Mouse (Mus musculus) R1 (cell line): ENCODE measurements around the gene Morc1.

Experiments used
- DNase-seq: peaks from one replicate; pipeline ENCODE4 v3.0.0-alpha.2; 2018; ENCODE audit warnings: low read depth, low spot score

Morc1 gene

GRCm38 (mm10) chr16:48474896-48475802, 44.1 kb downstream of the Morc1 start:
- peak; percentile 98 for DNase-seq

DNA sequence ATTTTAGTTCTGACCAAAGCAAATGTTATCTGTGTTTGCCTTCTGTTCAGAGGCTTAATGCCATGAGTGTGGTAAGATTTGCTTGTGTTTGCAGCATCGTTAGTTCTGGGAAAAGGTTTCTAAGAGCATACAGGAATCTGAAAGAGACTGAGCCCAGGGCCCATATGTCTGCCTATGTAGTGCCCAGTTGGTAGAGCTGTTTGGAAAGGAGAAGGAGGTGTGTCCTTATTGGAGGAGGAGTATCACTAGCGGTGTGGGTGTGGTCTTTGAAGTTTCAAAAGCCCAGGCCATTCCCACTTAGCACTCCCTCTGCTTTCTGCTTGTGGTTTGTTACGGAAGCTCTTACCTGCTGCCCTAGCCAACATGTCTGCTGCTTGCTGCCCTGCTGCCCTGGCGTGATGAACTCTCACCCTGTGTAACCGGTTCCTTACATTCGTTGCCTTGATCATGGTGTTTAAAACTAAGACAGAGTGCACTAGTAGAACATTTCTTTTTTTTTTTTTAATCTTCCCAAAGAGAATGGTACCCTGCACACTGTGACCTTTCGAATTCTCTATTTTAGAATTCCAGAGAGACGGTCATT, 48.3 kb downstream of the Morc1 start:
- peak; percentile 85 for DNase-seq

- no peak for DNase-seq
These were observed 85.9 kb downstream of the Morc1 start for GRCm38 (mm10) chr16:48516776-48517499.

DNA sequence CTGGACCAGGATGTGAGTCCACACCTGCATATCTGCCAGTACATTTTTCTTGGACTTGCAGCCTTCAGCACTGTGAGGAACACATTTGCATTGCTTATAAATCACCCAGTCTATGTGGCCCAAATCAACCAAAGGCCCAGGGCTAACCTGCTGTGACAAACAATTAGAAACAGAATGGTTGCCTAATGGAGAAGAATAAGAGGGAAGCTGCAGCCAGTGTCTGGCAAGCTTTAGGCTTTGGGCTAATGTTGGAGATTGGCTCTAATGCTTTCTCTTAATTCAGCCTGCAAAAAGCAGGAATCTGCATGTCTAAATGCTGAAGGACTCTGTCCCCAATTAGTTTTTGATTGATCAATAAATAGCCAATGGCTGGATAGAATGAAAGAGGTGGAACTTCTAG, 88.5 kb downstream of the Morc1 start:
- DNase-seq: peak; percentile 73

GRCm38 (mm10) chr16:48537108-48537507, 106.1 kb downstream of the Morc1 start:
- DNase-seq: no peak

GRCm38 (mm10) chr16:48562290-48563080, 131.4 kb downstream of the Morc1 start:
- DNase-seq: peak; percentile 87

DNA sequence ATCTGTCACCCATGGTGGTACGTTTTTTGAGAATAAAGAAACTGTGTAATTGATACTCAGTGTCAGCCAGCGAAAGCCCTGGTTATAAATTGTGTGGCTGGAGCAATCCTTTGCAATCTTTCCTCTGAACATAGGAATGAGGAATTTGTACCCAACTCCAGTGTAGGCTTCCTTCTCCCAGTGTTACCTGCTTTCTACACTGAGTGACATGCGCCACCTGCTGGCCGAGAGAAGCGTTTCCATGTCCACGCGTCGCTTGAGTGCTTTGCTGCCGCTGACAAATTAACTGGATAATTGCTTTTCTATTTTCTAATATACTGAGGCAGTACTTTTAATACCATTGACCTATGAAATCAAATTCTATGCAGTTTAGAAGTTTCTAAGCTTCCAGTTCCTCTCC, 139.3 kb downstream of the Morc1 start:
- peak; percentile 74 for DNase-seq

- DNase-seq: no peak
These were observed 143.0 kb downstream of the Morc1 start for GRCm38 (mm10) chr16:48574072-48574471.

DNA sequence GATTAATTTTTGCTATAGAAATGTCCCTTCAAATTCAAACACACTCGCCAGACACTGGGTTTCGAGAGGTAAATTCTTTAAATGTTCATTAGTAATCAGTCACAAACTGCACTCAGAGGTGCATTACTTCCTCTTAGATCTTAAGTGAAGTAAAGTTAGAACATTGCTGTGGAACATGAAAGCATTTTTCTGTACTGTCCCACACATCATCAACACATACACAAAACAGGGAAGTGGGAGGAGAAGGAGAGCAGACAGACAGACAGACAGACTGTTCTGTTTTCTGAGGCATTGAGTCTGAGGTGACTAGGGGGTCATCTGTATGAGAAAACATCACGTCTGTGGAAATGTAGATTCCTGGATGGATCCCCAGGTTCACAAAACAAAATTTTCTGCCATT, 143.5 kb downstream of the Morc1 start:
- DNase-seq: no peak

GRCm38 (mm10) chr16:48585369-48585768, 154.3 kb downstream of the Morc1 start:
- peak; percentile 87 for DNase-seq

- no peak for DNase-seq
These were observed 163.4 kb downstream of the Morc1 start for GRCm38 (mm10) chr16:48594457-48594856.

DNA sequence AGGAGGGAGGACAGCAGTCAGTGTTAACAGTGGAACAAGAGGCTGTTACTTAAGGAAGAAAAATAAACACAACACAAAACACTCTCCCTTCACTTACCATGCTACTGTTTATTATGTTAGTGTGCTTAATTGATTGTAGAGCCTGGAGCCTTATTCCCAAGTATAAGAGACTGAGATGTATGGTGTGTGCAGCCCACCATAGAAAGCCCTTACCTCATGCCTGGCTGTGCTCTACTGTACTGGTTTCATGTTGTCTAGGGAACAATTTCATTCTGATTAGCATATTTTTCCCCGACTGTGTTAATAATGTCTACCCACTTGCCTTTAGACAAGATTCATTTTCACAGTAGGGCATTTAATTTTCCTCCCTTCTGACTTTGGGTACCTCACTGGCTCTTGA, 164.2 kb downstream of the Morc1 start:
- DNase-seq: no peak

DNA sequence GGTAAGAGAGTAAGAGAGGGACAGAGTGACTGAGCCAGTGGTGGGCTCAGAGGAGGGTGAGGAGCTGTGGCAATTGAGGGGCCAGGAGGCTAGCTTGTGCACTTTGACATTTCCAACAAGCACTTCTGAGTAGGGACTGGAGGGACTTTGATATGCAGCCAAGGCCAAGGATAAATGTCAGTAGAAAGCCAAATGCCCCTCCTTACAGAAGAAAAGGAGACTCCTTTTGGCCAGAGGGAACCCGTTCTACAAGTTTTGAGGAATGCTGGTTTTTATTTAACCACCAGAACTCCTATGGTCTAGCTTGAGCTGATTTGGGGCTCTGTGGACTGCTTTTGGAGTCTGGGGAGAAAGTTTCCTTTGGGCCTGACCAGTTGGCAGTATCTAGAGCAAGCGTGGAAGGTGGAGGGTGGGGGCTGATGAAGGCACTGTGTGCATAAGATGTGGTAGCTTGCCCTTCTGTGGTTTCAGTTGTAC, 172.7 kb downstream of the Morc1 start:
- DNase-seq: peak; percentile 83

DNA sequence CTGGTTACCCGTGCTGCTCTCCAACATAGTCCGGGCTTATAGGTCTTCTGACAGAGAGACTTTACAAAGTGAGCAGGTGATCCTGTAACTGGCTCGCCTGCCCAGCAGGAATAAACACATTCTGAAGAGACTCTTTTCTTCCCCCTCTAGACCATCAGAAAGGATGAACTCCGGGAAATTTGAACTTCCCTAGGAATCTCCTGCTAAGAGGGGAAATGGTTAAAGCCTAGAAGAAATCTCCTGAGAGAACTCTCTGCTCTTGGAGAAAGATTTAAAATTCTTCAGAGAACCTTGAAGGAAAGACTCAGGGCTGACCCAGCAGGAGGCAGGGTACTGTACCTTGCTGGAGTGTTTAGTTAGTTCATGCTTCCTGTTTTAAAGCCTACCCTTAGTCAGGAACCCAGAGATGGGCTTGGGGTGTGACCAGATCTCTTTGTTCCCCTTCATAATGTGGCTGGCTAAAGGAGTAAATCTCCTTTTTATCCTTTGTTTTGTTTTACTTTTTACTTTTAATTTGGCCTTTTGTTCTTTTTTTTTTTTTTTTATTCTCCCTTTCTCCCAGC, 175.5 kb downstream of the Morc1 start:
- DNase-seq: peak; percentile 97

- peak; percentile 57 for DNase-seq
These were observed 177.2 kb downstream of the Morc1 start for GRCm38 (mm10) chr16:48608224-48608623.

DNA sequence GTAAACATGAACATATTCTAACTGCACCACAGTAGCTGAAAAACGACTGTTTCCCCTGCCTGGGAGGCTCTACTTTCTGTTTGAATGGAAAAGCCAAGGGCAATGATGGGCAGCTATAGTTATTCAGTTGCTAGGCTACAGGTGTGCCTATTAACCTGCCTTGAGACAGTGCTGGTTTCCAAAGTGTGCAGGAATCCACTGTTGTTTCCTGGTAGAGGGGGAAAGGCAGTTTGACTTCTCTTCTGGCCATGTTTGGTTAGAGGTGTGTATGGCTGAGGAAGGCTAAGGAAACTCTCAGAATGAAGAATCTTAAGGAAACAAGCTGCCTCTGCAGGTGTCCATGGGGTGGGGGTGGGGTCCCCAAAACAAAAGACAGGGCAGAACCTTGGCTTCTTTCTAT, 179.8 kb downstream of the Morc1 start:
- peak; percentile 81 for DNase-seq

- DNase-seq: peak; percentile 91
These were observed 180.4 kb downstream of the Morc1 start for GRCm38 (mm10) chr16:48611436-48611835.

DNA sequence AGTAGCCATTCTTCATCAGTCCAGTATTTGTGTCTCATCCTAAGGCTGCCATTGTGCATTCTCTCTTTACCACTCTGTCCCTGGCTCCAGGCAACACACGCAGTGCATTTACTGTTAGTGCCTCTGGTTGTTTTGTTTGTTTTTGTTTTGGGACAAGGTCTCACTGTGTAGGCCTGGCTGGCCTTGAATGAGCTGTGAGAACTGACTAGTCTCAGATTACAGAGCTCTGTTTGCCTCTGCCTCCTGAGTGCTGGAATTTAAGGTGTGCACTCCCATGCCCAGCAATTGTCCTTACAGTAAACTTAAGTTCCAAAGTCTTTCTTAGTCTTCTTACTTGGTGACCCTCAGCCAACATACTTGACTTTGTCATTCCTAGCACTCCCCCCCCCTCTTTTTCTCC, 182.7 kb downstream of the Morc1 start:
- peak; percentile 93 for DNase-seq

- DNase-seq: no peak
These were observed 189.5 kb downstream of the Morc1 start for GRCm38 (mm10) chr16:48620510-48620909.

DNA sequence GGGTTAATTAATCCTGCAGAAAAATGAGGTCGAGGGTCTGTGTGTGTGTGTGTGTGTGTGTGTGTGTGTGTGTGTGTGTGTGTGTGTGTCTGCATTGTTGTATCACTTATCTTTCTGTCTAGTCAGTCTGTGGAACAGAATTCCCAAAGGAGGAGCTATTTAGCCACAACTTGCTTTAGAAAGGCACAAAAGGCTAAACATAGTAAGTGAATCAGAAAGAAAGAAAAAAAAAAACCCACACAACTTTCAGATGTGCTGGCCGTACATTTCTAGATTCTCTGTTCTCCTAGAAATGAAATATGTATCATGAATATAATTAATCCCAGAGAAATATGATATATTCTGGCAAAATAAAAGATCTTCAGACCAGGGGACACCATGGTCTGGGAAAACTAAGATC, 190.0 kb downstream of the Morc1 start:
- DNase-seq: no peak

GRCm38 (mm10) chr16:48623447-48623846, 192.4 kb downstream of the Morc1 start:
- peak; percentile 69 for DNase-seq
